Mouse (Mus musculus) forebrain, embryonic 13.5 days (tissue): ENCODE measurements around the gene Adamtsl1. TPM values are rescaled to one million over a fixed set of nuclear protein-coding genes. Genes with fewer than 3 reads are reported as not detected.

Experiments used
- ATAC-seq: fragments of 200-750 bp; cut with Nextera tagmentation; 2 replicates; pipeline ENCODE4 v1.8.0; 2017
- H3K27ac ChIP-seq: fragments of 300-500 bp; sonication (generic); 2 replicates; pipeline ENCODE4 v1.5.1; 2015; ENCODE audit warnings: inconsistent platforms, mild to moderate bottlenecking, moderate library complexity
- H3K27me3 ChIP-seq: fragments of 300-500 bp; sonication (generic); 2 replicates; pipeline ENCODE4 v1.6.1; 2015; ENCODE audit warnings: mild to moderate bottlenecking, inconsistent platforms
- H3K36me3 ChIP-seq: fragments of 300-500 bp; sonication (generic); 2 replicates; pipeline ENCODE4 v1.6.1; 2015; ENCODE audit warnings: mild to moderate bottlenecking, inconsistent platforms; ENCODE audit not compliant: poor library complexity, severe bottlenecking
- H3K4me1 ChIP-seq: fragments of 300-500 bp; sonication (generic); 2 replicates; pipeline ENCODE4 v1.6.1; 2015; ENCODE audit warnings: inconsistent platforms
- H3K4me2 ChIP-seq: fragments of 300-500 bp; sonication (generic); 2 replicates; pipeline ENCODE4 v1.6.1; 2015; ENCODE audit warnings: inconsistent platforms, mild to moderate bottlenecking, moderate library complexity
- H3K4me3 ChIP-seq: fragments of 300-500 bp; sonication (generic); 2 replicates; pipeline ENCODE4 v1.5.1; 2015; ENCODE audit warnings: mild to moderate bottlenecking, inconsistent platforms
- H3K9ac ChIP-seq: fragments of 300-500 bp; sonication (generic); 2 replicates; pipeline ENCODE4 v1.6.1; 2015; ENCODE audit warnings: mild to moderate bottlenecking, inconsistent platforms
- H3K9me3 ChIP-seq: fragments of 300-500 bp; sonication (generic); replicated peaks from 2 replicates; pipeline ENCODE4 v1.6.1; 2016; ENCODE audit warnings: inconsistent platforms
- WGBS: fragments of 180-500 bp; shearing (Covaris S2); methylation state at CpG from one replicate; pipeline ENCODE4 v1.1.7; 2015; 5-methylcytosine and 5-hydroxymethylcytosine counted together
- polyA plus RNA-seq: library from polyadenylated mRNA; unstranded; fragments of >200 nt; fragmentation: Nextera tagmentation; extraction: Ambion mirVana; gene quantifications from 2 replicates; pipeline ENCODE4 v1.2.1, GENCODE M21; 2015

Adamtsl1 gene
- polyA plus RNA-seq, 1 experiment from 2014 or later, result 5.3 TPM

DNA sequence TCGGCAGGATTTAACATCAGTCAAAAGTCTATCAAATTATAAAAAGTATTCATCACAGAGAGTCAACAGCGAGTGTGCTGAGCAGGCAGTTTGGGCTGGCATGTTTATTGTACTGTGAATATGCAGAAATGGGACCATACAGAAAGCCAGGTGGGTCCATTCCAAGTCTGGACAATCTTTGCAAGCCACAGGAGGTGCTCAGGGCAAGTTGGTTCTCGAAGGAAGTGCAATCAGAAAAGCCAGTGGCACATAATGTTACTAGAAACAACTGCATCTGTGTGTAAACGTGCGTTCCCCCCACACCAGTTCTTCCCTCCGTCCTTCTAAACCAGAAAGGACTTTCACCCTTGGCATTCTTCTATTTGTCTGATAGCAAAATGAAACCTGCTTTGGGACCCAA, 515.5 kb downstream of the Adamtsl1 start:
- Histone ChIP-seq H3K4me3 (no peak overlapping the region), H3K9me3 (no peaks in the 10 kb centered on the region), H3K27ac (no peak overlapping the region), H3K27me3 (no peaks in the 10 kb centered on the region), H3K36me3 (no peaks in the 10 kb centered on the region), H3K9ac (no peak overlapping the region), H3K4me2 (no peak overlapping the region), H3K4me1 (peaks cover 11% of the 10 kb centered on the region)
- ATAC-seq, result no peak
- WGBS, result 87% methylated on average over 6 of the region's 6 CpGs

DNA sequence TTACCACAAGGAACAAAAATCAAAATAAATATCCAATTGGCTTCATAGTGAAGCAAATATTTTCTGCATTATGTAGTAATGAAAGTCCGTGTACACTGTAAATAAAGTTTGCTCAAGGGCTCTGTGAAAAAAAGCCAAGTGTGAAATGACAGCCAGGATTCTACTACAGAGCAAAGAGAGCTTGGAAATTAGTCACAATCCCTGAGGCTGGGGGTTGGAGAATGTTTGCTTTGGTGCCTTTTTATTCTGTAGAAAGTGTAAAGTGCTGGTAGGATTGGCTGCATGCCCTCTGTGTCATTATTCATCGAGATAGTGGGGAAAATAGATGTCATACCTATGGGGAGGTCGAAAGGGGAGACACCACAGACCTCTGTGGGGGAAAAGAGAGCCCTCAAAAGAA, 516.2 kb downstream of the Adamtsl1 start:
- no peaks in the 10 kb centered on the region for H3K36me3 ChIP-seq
- H3K4me1 ChIP-seq, result peaks cover 11% of the 10 kb centered on the region
- H3K9me3 ChIP-seq, result no peaks in the 10 kb centered on the region
- no peak overlapping the region for H3K9ac ChIP-seq
- no peak for ATAC-seq
- no peaks in the 10 kb centered on the region for H3K27me3 ChIP-seq
- no peak overlapping the region for H3K4me3 ChIP-seq
- peak overlapping the region; percentile 16; the same call in 1 of the 2 replicates for H3K4me2 ChIP-seq
- 48% methylated on average over 3 of the region's 3 CpGs for WGBS
- no peak overlapping the region for H3K27ac ChIP-seq

DNA sequence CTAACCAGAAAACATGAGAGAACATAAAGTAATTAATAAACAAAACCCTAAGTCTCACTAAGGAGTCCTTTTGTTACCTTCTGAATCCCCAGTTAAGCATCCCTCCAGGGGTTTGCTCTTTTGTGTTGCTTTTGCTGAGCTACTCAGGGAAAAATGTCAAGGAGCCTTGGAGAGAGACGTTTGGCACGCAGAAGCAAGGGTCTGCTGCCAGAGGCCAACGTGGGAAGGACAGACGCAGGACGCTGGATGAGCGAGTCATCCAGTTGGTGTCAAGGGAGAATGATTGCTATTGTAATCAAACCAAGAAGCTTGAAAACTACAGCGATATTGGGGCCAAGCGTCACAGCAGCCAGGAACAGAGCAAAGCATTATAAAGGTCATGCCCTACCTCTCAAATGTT, 517.1 kb downstream of the Adamtsl1 start:
- no peaks in the 10 kb centered on the region for H3K27me3 ChIP-seq
- H3K27ac ChIP-seq, result no peak overlapping the region
- H3K9me3 ChIP-seq, result no peaks in the 10 kb centered on the region
- no peaks in the 10 kb centered on the region for H3K36me3 ChIP-seq
- peak overlapping the region; percentile 16 for H3K4me2 ChIP-seq
- H3K4me1 ChIP-seq, result peaks cover 11% of the 10 kb centered on the region
- H3K9ac ChIP-seq, result no peak overlapping the region
- ATAC-seq, result no peak
- 10% methylated on average over 8 of the region's 8 CpGs for WGBS
- H3K4me3 ChIP-seq, result no peak overlapping the region

DNA sequence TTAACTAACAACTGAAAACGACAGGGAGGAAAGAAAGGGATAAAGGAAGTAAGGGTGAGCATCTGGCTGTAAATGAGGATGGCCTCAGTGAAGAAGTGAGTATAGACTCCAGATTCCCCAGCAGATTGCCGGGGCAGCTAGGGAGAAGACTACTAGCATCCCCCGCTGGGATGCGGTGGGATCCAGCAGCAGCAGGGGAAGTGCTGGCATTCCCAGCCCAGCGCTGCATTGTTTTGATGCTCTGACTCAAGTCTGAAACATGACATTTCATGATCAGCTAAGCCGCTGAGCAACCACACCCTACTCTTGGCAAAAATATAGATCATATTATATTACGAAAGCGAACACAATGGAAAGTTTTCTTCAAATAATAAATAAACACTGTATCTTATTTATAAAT, 526.9 kb downstream of the Adamtsl1 start:
- H3K36me3 ChIP-seq, result no peaks in the 10 kb centered on the region
- 52% methylated on average over 8 of the region's 8 CpGs for WGBS
- H3K9me3 ChIP-seq, result no peaks in the 10 kb centered on the region
- no peaks in the 10 kb centered on the region for H3K27me3 ChIP-seq
- no peak overlapping the region for H3K9ac ChIP-seq
- no peak overlapping the region for H3K4me3 ChIP-seq
- no peak for ATAC-seq
- no peak overlapping the region for H3K4me2 ChIP-seq
- 0 out of 2 replicates have a peak, but pooled peaks cover 3% of the 10 kb centered on the region for H3K4me1 ChIP-seq
- H3K27ac ChIP-seq, result no peak overlapping the region

DNA sequence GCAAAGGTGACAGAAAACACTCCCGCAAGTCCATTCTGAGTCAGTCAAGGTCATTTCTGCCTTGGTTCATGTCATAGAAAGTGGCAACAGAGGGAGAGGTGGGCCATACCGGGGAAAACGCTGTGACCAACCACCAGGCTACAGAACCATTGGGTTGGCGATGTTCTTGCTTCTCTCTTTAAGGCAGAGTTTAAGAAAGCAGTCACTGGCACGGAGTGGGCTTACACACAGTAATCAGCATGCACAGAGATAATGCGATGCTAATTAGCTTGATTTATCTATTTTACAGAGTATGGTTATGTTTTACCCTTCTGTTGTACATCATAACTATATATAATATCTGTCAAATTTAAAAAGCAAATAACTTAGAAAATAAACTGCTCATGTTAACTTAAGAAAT, 531.5 kb downstream of the Adamtsl1 start:
- Histone ChIP-seq H3K4me3 (no peak overlapping the region), H3K27ac (no peak overlapping the region), H3K4me1 (0 out of 2 replicates have a peak, but pooled peaks cover 4% of the 10 kb centered on the region), H3K9ac (no peak overlapping the region), H3K36me3 (no peaks in the 10 kb centered on the region), H3K9me3 (no peaks in the 10 kb centered on the region), H3K27me3 (no peaks in the 10 kb centered on the region), H3K4me2 (no peak overlapping the region)
- 87% methylated on average over 6 of the region's 6 CpGs for WGBS
- peak; percentile 44; the same call in 1 of the 2 replicates for ATAC-seq

DNA sequence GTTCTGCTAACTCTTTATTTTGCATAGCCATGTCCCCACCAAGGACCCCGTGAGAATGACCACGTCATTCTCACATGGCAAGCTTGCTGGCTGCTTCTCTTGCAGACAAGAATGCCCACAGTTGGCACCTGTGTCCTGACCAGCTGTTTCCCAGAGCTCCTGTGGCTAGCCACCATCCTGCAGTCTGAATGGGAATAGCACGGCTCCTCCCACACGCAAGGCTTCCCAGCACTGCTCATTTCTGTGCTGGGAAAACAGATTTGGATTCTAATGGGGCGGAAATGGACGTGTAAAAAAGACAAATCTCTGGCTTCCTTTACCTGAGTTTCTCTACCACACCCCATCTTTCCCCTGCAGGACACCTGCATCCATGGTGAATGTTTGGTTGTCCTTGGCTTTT, 531.9 kb downstream of the Adamtsl1 start:
- no peak overlapping the region for H3K4me3 ChIP-seq
- no peak overlapping the region for H3K9ac ChIP-seq
- ATAC-seq, result peak; percentile 79
- WGBS, result 48% methylated on average over 6 of the region's 6 CpGs
- H3K27ac ChIP-seq, result no peak overlapping the region
- no peaks in the 10 kb centered on the region for H3K9me3 ChIP-seq
- H3K4me1 ChIP-seq, result 0 out of 2 replicates have a peak, but pooled peaks cover 4% of the 10 kb centered on the region
- no peaks in the 10 kb centered on the region for H3K36me3 ChIP-seq
- no peaks in the 10 kb centered on the region for H3K27me3 ChIP-seq
- H3K4me2 ChIP-seq, result no peak overlapping the region

DNA sequence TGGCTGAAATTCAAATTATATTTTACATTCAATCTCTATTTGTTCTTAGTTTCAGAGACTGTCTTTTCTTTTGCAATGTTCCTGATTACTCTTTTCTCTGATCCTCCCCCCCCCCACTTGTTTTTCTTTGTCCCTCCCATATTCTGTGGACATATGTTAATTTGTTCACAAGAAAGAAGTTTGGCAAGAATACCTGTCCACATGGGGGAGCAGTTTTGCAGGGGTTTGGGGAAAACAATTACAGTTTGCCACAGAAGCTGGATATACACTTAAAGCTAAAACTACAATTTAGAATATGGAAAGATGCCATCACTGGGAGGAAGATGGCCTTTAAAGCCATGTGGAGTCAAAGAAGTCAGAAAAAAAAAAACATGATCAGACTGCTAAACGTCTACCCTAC, 532.9 kb downstream of the Adamtsl1 start:
- Histone ChIP-seq H3K4me2 (no peak overlapping the region), H3K9me3 (no peaks in the 10 kb centered on the region), H3K4me1 (0 out of 2 replicates have a peak, but pooled peaks cover 4% of the 10 kb centered on the region), H3K27ac (no peak overlapping the region), H3K9ac (no peak overlapping the region), H3K4me3 (no peak overlapping the region), H3K36me3 (no peaks in the 10 kb centered on the region), H3K27me3 (no peaks in the 10 kb centered on the region)
- no peak for ATAC-seq
- whole genome bisulfite sequencing, result 80% methylated on average over 1 of the region's 1 CpGs

GRCm38 (mm10) chr4:86053487-86054237, 539.7 kb downstream of the Adamtsl1 start:
- Histone ChIP-seq H3K27ac (peak overlapping the region; percentile 77), H3K9me3 (no peaks in the 10 kb centered on the region), H3K4me2 (peak overlapping the region; percentile 63), H3K27me3 (no peaks in the 10 kb centered on the region), H3K4me1 (peaks cover 19% of the 10 kb centered on the region; the same call in 1 of the 2 replicates), H3K9ac (peak overlapping the region; percentile 66), H3K4me3 (peak overlapping the region; percentile 46), H3K36me3 (no peaks in the 10 kb centered on the region)
- peak; percentile 98 for ATAC-seq
- 1% methylated on average over 19 of the region's 20 CpGs for WGBS

DNA sequence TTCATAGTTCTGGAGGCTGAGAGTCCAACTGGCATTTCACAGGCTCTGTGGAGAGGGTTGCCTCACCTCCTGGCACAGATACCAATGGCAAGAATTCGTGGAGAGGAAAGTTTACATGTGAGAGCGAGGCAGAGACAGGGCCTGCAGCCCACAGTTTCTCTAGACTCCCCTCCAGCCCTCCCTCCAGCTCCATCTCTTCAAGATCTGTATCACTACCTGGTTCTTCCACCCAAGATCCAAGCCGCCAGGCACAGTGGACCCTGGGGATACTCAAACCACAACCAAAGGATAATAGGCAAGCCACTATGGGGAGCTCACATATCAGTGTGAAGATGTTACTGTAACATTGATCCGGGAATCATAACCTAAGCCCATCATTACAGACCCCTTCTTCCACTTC, 546.6 kb downstream of the Adamtsl1 start:
- Histone ChIP-seq H3K27ac (no peak overlapping the region), H3K4me1 (no peaks in the 10 kb centered on the region), H3K27me3 (no peaks in the 10 kb centered on the region), H3K9ac (no peak overlapping the region), H3K4me3 (no peak overlapping the region), H3K9me3 (no peaks in the 10 kb centered on the region), H3K4me2 (no peak overlapping the region), H3K36me3 (no peaks in the 10 kb centered on the region)
- no peak for ATAC-seq
- 85% methylated on average over 4 of the region's 4 CpGs for WGBS

DNA sequence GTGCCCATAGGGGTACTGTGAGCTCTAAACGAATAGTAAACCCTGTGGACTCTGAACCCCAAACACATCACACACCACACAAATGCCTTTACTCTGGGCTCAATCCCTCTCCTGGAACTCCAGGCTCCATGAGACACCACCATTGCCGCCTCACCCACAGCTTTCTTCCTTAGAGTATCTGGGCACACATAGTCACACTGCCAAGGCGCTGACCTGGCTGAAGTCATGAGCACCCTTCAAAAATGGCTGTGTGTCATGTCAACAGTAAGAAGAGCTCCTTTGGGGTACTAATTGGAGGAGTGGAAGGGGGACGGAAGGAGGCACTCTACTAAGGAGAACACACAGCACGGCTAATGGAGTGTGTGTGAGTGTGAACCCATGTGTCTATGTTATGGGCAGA, 554.4 kb downstream of the Adamtsl1 start:
- Histone ChIP-seq H3K4me1 (0 out of 2 replicates have a peak, but pooled peaks cover 5% of the 10 kb centered on the region), H3K27me3 (no peaks in the 10 kb centered on the region)

GRCm38 (mm10) chr4:86068875-86069718, 555.1 kb downstream of the Adamtsl1 start:
- H3K4me2 ChIP-seq, result no peak overlapping the region
- no peaks in the 10 kb centered on the region for H3K36me3 ChIP-seq
- H3K4me3 ChIP-seq, result no peak overlapping the region
- H3K4me1 ChIP-seq, result 0 out of 2 replicates have a peak, but pooled peaks cover 5% of the 10 kb centered on the region
- ATAC-seq, result 0 out of 2 replicates have a peak, but pooled peaks have one; percentile 27
- no peak overlapping the region for H3K9ac ChIP-seq
- no peaks in the 10 kb centered on the region for H3K27me3 ChIP-seq
- WGBS, result 45% methylated on average over 13 of the region's 13 CpGs
- no peaks in the 10 kb centered on the region for H3K9me3 ChIP-seq
- no peak overlapping the region for H3K27ac ChIP-seq

More for the DNA sequence above, 554.4 kb downstream of the Adamtsl1 start:
- H3K4me2 ChIP-seq, result no peak overlapping the region
- H3K36me3 ChIP-seq, result no peaks in the 10 kb centered on the region
- no peak overlapping the region for H3K4me3 ChIP-seq
- no peak for ATAC-seq
- 92% methylated on average over 5 of the region's 5 CpGs for WGBS
- no peak overlapping the region for H3K9ac ChIP-seq
- H3K9me3 ChIP-seq, result no peaks in the 10 kb centered on the region
- no peak overlapping the region for H3K27ac ChIP-seq

DNA sequence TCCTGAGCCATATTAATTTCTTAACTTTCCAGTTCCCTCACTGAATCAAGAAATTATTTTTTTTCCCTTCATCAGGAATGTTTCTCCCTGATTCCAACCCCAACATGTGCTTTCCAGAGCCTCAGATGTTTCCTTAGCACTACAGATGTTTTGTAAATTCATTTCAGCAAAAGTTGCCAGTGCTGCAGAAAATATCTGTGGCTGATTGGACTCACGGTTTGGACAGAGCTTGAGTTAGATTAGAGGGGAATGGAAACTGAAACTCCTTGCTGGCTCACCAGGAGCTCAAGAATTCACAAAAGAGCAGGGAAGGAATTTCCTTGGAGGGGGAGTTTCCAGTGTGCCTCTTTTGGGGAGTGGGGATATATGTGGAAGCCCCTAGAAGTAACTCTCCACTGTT, 560.9 kb downstream of the Adamtsl1 start:
- Histone ChIP-seq H3K27me3 (no peaks in the 10 kb centered on the region), H3K9me3 (no peaks in the 10 kb centered on the region), H3K4me1 (no peaks in the 10 kb centered on the region), H3K9ac (no peak overlapping the region), H3K27ac (no peak overlapping the region), H3K4me3 (no peak overlapping the region), H3K4me2 (no peak overlapping the region), H3K36me3 (no peaks in the 10 kb centered on the region)
- WGBS, result 36% methylated on average over 1 of the region's 1 CpGs
- no peak for ATAC-seq
